Mouse (Mus musculus) megakaryocyte, adult 5-6 weeks (primary cell): ENCODE results near the gene Chst10. TPM values are rescaled to one million over a fixed set of nuclear protein-coding genes. Genes with fewer than 3 reads are reported as not detected.

Experiments
- ATAC-seq: 2 replicates; pipeline ENCODE4 v1.8.0; 2016; ENCODE audit warnings: mild to moderate bottlenecking, inconsistent platforms; ENCODE audit not compliant: poor library complexity, severe bottlenecking
- total RNA-seq, 2 experiments: library from RNA; stranded (forward) in 1 of 2; stranded (reverse) in 1 of 2; fragments of 153-499, 151-499 nt in 1 of 2; fragments of 221-1000, 200-1000 nt in 1 of 2; gene quantifications; 2 replicates each; pipeline versions ENCODE4 v1.2.3 to v1.2.4; 2015 to 2017

The Chst10 gene
- total RNA-seq, 2 experiments from 2014 or later = 0.26 to 0.54 TPM

- no peak for ATAC-seq
These were observed 80.3 kb downstream of the Chst10 start for GRCm38 (mm10) chr1:38817671-38818070.

GRCm38 (mm10) chr1:38817268-38817667 lies 80.7 kb downstream of the Chst10 start:
- ATAC-seq = no peak

- ATAC-seq = no peak
These were observed 81.7 kb downstream of the Chst10 start for GRCm38 (mm10) chr1:38816306-38816705.

Other genes starting within 250 kb of the Chst10 start
- gene Aff3, start 233.2 kb downstream of the Chst10 start, total RNA-seq (2015) = 2.2 and 2.6 TPM in 2 replicates
- 2.2 and 2.4 TPM in 2 replicates for gene Aff3, start 233.2 kb downstream of the Chst10 start, total RNA-seq (2017)
- 0.11 TPM in 1 of 2 replicates, not detected in the other for gene Lonrf2, start 61.5 kb downstream of the Chst10 start, total RNA-seq (2015)
- 0.07 and 0.08 TPM in 2 replicates for gene Lonrf2, start 61.5 kb downstream of the Chst10 start, total RNA-seq (2017)
- gene Nms, start 41.0 kb upstream of the Chst10 start, total RNA-seq (2015) = not detected in 2 replicates
- not detected in 2 replicates for gene Nms, start 41.0 kb upstream of the Chst10 start, total RNA-seq (2017)
- 77.5 and 88.7 TPM in 2 replicates for gene Pdcl3, start 87.4 kb upstream of the Chst10 start, total RNA-seq (2015)
- gene Pdcl3, start 87.4 kb upstream of the Chst10 start, total RNA-seq (2017) = 49.2 and 58.5 TPM in 2 replicates